Mouse (Mus musculus) lung, adult 2 months (tissue): Measurements from ENCODE around the gene Gm21976.

Experiments
- CTCF ChIP-seq: fragments of 200-500 bp; IDR thresholded peaks from 2 replicates; pipeline ENCODE4 v1.5.1; 2011; ENCODE audit warnings: mild to moderate bottlenecking, low read length, control low read depth; ENCODE audit not compliant: insufficient read depth
- POLR2A ChIP-seq: fragments of 200-500 bp; IDR thresholded peaks from 2 replicates; pipeline ENCODE4 v1.6.1; 2011; ENCODE audit warnings: low read depth, mild to moderate bottlenecking, control low read depth, low read length, borderline replicate concordance; ENCODE audit errors: extremely low read depth

GRCm38 (mm10) chr13:98279686-98280085 lies at the start of gene Gm21976:
- TF ChIP-seq CTCF (no peak), POLR2A (no peak)
